Mouse (Mus musculus): Measurements from ENCODE around the gene Slc37a2.

DNA sequence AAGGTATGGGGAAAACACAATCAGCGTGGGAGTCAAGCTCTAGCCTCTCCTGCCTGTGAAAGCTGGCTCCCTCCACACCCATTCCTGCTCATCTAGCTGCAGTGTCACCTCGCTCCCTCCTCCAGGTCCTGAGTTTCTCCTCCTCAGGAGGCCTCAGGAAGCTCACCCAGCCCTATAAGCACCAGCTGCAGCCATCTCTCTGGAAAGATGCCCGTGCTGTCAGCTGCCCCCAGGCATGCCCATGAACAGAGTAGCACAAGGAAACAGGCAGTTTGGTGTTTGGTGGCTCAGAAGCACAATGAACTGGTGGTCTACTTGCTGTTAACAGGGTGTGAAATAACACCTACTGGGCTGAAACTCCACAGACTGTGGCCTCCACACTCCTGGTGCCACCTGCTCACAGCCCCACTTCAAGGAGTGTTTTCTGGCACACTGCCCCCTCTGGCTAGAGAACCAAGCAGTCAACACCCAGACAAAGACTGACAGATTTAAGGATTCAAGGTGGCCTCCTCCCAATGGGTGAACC is 7.1 kb downstream of the Slc37a2 start:
- TF ChIP-seq POLR2A (IDR thresholded peaks at IDR 0.05; ENCODE audit: low read depth, low read length) (no peak), CTCF (conservative IDR thresholded peaks at IDR 0.05; ENCODE audit: insufficient read depth, insufficient read length, low read depth, low read length) (no peak)

All from kidney, adult 2 months (tissue).